Mouse (Mus musculus) CH12.LX (cell line): ENCODE data around the gene Lias. TPM values are rescaled to one million over a fixed set of nuclear protein-coding genes. Genes with fewer than 3 reads are reported as not detected.

Experiments
- DNase-seq: peaks from one replicate; pipeline ENCODE4 v3.0.0-alpha.2; 2013; ENCODE audit errors: extremely low read depth
- H3K27ac ChIP-seq: 2 replicates; pipeline ENCODE4 v1.5.1; 2012; ENCODE audit warnings: low read depth, mild to moderate bottlenecking, control low read depth, moderate library complexity; ENCODE audit not compliant: insufficient read depth
- H3K27me3 ChIP-seq: replicated peaks from 2 replicates; pipeline ENCODE3; 2012; ENCODE audit warnings: inconsistent platforms
- H3K36me3 ChIP-seq, 2 experiments: replicated peaks in 1 of 2; 2 replicates each; pipeline versions ENCODE3 to v1.6.1; 2012; ENCODE audit warnings: inconsistent platforms in 1 of 2, low read length in 1 of 2, mild to moderate bottlenecking in 1 of 2, mixed read lengths in 1 of 2, moderate library complexity in 1 of 2; ENCODE audit not compliant: control insufficient read depth in 1 of 2, insufficient read depth in 1 of 2
- H3K4me1 ChIP-seq, 2 experiments: 2 replicates each; pipeline ENCODE4 v1.6.1; 2012; ENCODE audit warnings: inconsistent platforms in 1 of 2, moderate library complexity in 1 of 2; ENCODE audit not compliant: insufficient read depth in 2 of 2, control insufficient read depth in 1 of 2
- H3K4me2 ChIP-seq: 2 replicates; pipeline ENCODE4 v1.6.1; 2012; ENCODE audit warnings: low read depth, mild to moderate bottlenecking, control low read depth; ENCODE audit not compliant: poor library complexity, insufficient read depth, severe bottlenecking
- H3K4me3 ChIP-seq, 3 experiments: fragments of 150-350 bp in 1 of 3; sonication (generic) in 1 of 3; replicated peaks in 1 of 3; 2 replicates each; pipeline versions ENCODE3 to v1.5.1; 2011 to 2012; ENCODE audit warnings: low read depth in 2 of 3, low read length in 2 of 3, mild to moderate bottlenecking in 2 of 3, moderate library complexity in 2 of 3, control low read depth in 1 of 3, improper control_type of control experiment in 1 of 3, inconsistent platforms in 1 of 3, mixed read lengths in 1 of 3; ENCODE audit not compliant: poor library complexity in 1 of 3
- H3K79me2 ChIP-seq: replicated peaks from 2 replicates; pipeline ENCODE4 v1.6.1; 2012; ENCODE audit warnings: mild to moderate bottlenecking, moderate library complexity; ENCODE audit not compliant: control insufficient read depth, poor library complexity, insufficient read depth, severe bottlenecking; ENCODE audit errors: extremely low read depth
- H3K9ac ChIP-seq: 2 replicates; pipeline ENCODE4 v1.6.1; 2012; ENCODE audit warnings: low read depth, mild to moderate bottlenecking, control low read depth, moderate library complexity; ENCODE audit not compliant: insufficient read depth
- H3K9me3 ChIP-seq: replicated peaks from 2 replicates; pipeline ENCODE3; 2012; ENCODE audit warnings: low read length, inconsistent platforms, mixed read lengths
- CTCF ChIP-seq, 2 experiments: IDR thresholded peaks in 1 of 2; conservative IDR thresholded peaks in 1 of 2; 2 replicates each; pipeline ENCODE4 v1.5.1; 2011 to 2012; ENCODE audit warnings: low read depth in 2 of 2, low read length in 2 of 2, improper control_type of control experiment in 1 of 2, inconsistent platforms in 1 of 2, mild to moderate bottlenecking in 1 of 2, moderate library complexity in 1 of 2
- ELF1 ChIP-seq: IDR thresholded peaks from 2 replicates; pipeline ENCODE4 v1.6.1; 2014; ENCODE audit warnings: low read depth, mild to moderate bottlenecking, inconsistent platforms, low read length, improper control_type of control experiment
- EP300 ChIP-seq: IDR thresholded peaks from 2 replicates; pipeline ENCODE4 v1.6.1; 2011; ENCODE audit warnings: low read length, improper control_type of control experiment
- ETS1 ChIP-seq: conservative IDR thresholded peaks from 2 replicates; pipeline ENCODE4 v1.6.1; 2012; ENCODE audit warnings: low read depth, mild to moderate bottlenecking, inconsistent platforms, low read length, improper control_type of control experiment, moderate library complexity
- JUND ChIP-seq: conservative IDR thresholded peaks from 2 replicates; pipeline ENCODE4 v1.6.1; 2011; ENCODE audit warnings: low read depth, low read length, improper control_type of control experiment
- KAT2A ChIP-seq: IDR thresholded peaks from 2 replicates; pipeline ENCODE4 v1.6.1; 2012; ENCODE audit warnings: low read length, improper control_type of control experiment, inconsistent platforms; ENCODE audit not compliant: insufficient replicate concordance
- MAFK ChIP-seq: IDR thresholded peaks from 2 replicates; pipeline ENCODE4 v1.6.1; 2011; ENCODE audit warnings: low read length, improper control_type of control experiment; ENCODE audit not compliant: insufficient replicate concordance
- MAX ChIP-seq: IDR thresholded peaks from 2 replicates; pipeline ENCODE4 v1.6.1; 2011; ENCODE audit warnings: low read length, improper control_type of control experiment
- MAZ ChIP-seq: IDR thresholded peaks from 2 replicates; pipeline ENCODE4 v1.6.1; 2012; ENCODE audit warnings: low read depth, mild to moderate bottlenecking, inconsistent platforms, low read length, improper control_type of control experiment, moderate library complexity
- MEF2A ChIP-seq: IDR thresholded peaks from 2 replicates; pipeline ENCODE4 v1.6.1; 2014; ENCODE audit warnings: low read depth, mild to moderate bottlenecking, inconsistent platforms, low read length, improper control_type of control experiment, borderline replicate concordance
- PAX5 ChIP-seq: IDR thresholded peaks from 2 replicates; pipeline ENCODE4 v1.6.1; 2012; ENCODE audit warnings: low read length, inconsistent platforms, mixed read lengths
- POLR2AphosphoS2 ChIP-seq: IDR thresholded peaks from 2 replicates; pipeline ENCODE4 v1.6.1; 2011; ENCODE audit warnings: low read depth, low read length, improper control_type of control experiment
- RCOR1 ChIP-seq: conservative IDR thresholded peaks from 2 replicates; pipeline ENCODE4 v1.6.1; 2012; ENCODE audit warnings: low read depth, mild to moderate bottlenecking, inconsistent platforms, low read length, improper control_type of control experiment
- SIN3A ChIP-seq: IDR thresholded peaks from 2 replicates; pipeline ENCODE4 v1.6.1; 2012; ENCODE audit warnings: low read length, improper control_type of control experiment, inconsistent platforms
- UBTF ChIP-seq: IDR thresholded peaks from 2 replicates; pipeline ENCODE4 v1.6.1; 2012; ENCODE audit warnings: low read depth, mild to moderate bottlenecking, inconsistent platforms, low read length, improper control_type of control experiment, moderate library complexity
- USF1 ChIP-seq: IDR thresholded peaks from 2 replicates; pipeline ENCODE4 v1.6.1; 2014; ENCODE audit warnings: low read depth, mild to moderate bottlenecking, inconsistent platforms, low read length, improper control_type of control experiment
- USF2 ChIP-seq: conservative IDR thresholded peaks from 2 replicates; pipeline ENCODE4 v1.6.1; 2011; ENCODE audit warnings: low read depth, low read length, improper control_type of control experiment
- ZMIZ1 ChIP-seq: IDR thresholded peaks from 2 replicates; pipeline ENCODE4 v1.6.1; 2012; ENCODE audit warnings: low read depth, mild to moderate bottlenecking, inconsistent platforms, low read length, improper control_type of control experiment
- ZNF384 ChIP-seq: IDR thresholded peaks from 2 replicates; pipeline ENCODE4 v1.6.1; 2012; ENCODE audit warnings: low read depth, low read length, improper control_type of control experiment, inconsistent platforms
- dilution Hi-C: fragments of 300-500 bp; cut with MboI; formaldehyde crosslinking; loops from 2 replicates; pipeline ENCODE4 v1.14.3; 2020; ENCODE audit warnings: low sequenced_read_pairs; ENCODE audit not compliant: extremely low pct_unique_long_range_greater_than_20kb, extremely low pct_ligation_motif_present
- in situ Hi-C: fragments of 300-500 bp; cut with MboI; formaldehyde crosslinking; loops from 3 replicates; pipeline ENCODE4 v1.14.3; 2019; ENCODE audit warnings: low sequenced_read_pairs, low pct_ligation_motif_present, low pct_unique_long_range_greater_than_20kb, mixed read lengths
- polyA plus RNA-seq: library from polyadenylated mRNA; unstranded; fragments of >175 nt; gene quantifications from 2 replicates; pipeline ENCODE4 v1.2.1, GENCODE M21; 2012; ENCODE audit warnings: low read depth; ENCODE audit not compliant: insufficient read length
- total RNA-seq, 2 experiments: library from RNA; depleted of rRNA; stranded (reverse); fragments of 300-350 nt in 1 of 2; fragments of >200 nt in 1 of 2; gene quantifications; 2 replicates each; pipeline ENCODE4 v1.2.3; 2012 to 2014

Gene Lias
- total and polyA plus RNA-seq, 3 experiments: 34.6 to 57.7 (median 52.6) TPM

GRCm38 (mm10) chr5:65407989-65408388, 16.7 kb downstream of the Lias start:
- peaks cover 38 to 80% of the 10 kb centered on the region in 2 experiments for H3K36me3 ChIP-seq
- in situ Hi-C loops (loop anchor here (5.0 kb wide), 1 partner anchor 119 kb away; no protein-coding TSS in a partner anchor), dilution Hi-C loops (no loop called here)
- TF ChIP-seq MEF2A (no peak), ELF1 (no peak), RCOR1 (no peak), ZMIZ1 (no peak), ETS1 (no peak), CTCF (conservative IDR thresholded peaks at IDR 0.05 in 1 of 2, IDR thresholded peaks at IDR 0.05 in 1 of 2; ENCODE audit: low read depth in 2 of 2, low read length in 2 of 2) (no peak), MAFK (no peak), MAZ (no peak), MAX (no peak), POLR2AphosphoS2 (no peak), KAT2A (no peak), SIN3A (no peak), JUND (no peak), USF2 (no peak), USF1 (no peak), PAX5 (no peak), EP300 (no peak), UBTF (no peak)
- H3K9me3 ChIP-seq: no peaks in the 10 kb centered on the region
- no peaks in the 10 kb centered on the region for H3K4me1 ChIP-seq
- H3K27ac ChIP-seq: no peak overlapping the region
- no peak overlapping the region for H3K9ac ChIP-seq
- no peaks in the 10 kb centered on the region for H3K79me2 ChIP-seq
- DNase-seq: no peak
- no peak overlapping the region for H3K4me3 ChIP-seq
- no peaks in the 10 kb centered on the region for H3K27me3 ChIP-seq
- H3K4me2 ChIP-seq: no peak overlapping the region

GRCm38 (mm10) chr5:65415653-65416458, 24.6 kb downstream of the Lias start:
- Histone ChIP-seq H3K36me3 (peaks cover 19 to 57% of the 10 kb centered on the region in 2 experiments), H3K4me3 (no peak overlapping the region), H3K27me3 (no peaks in the 10 kb centered on the region), H3K79me2 (no peaks in the 10 kb centered on the region), H3K4me2 (no peak overlapping the region), H3K9me3 (no peaks in the 10 kb centered on the region), H3K27ac (no peak overlapping the region), H3K9ac (no peak overlapping the region), H3K4me1 (peaks cover 0 to 18% of the 10 kb centered on the region in 2 experiments; a peak in 2 of 4 replicates)
- in situ Hi-C loops (no loop called here), dilution Hi-C loops (no loop called here)
- TF ChIP-seq UBTF (no peak), ZNF384 (no peak)
- DNase-seq: no peak
